Mouse (Mus musculus): Measurements from ENCODE around the gene Cox8a.

The Cox8a gene

GRCm38 (mm10) chr19:7223488-7223887, 6.1 kb upstream of the Cox8a start:
- DNase-seq (ENCODE audit: low spot score) = no peak

GRCm38 (mm10) chr19:7222196-7222595, 4.8 kb upstream of the Cox8a start:
- DNase-seq (ENCODE audit: low spot score) = no peak

GRCm38 (mm10) chr19:7218753-7219152, 1.3 kb upstream of the Cox8a start:
- DNase-seq (ENCODE audit: low spot score) = no peak

GRCm38 (mm10) chr19:7217926-7218267, 481 bp upstream of the Cox8a start:
- no peak for DNase-seq (ENCODE audit: low spot score)

GRCm38 (mm10) chr19:7214484-7214883, 2.9 kb downstream of the Cox8a start:
- no peak for DNase-seq (ENCODE audit: low spot score)

- DNase-seq (ENCODE audit: low spot score) = no peak
Observed at GRCm38 (mm10) chr19:7213010-7213409, 4.4 kb downstream of the Cox8a start.

GRCm38 (mm10) chr19:7212216-7212615, 5.2 kb downstream of the Cox8a start:
- no peak for DNase-seq (ENCODE audit: low spot score)

GRCm38 (mm10) chr19:7209907-7210646, 7.3 kb downstream of the Cox8a start:
- no peak for DNase-seq (ENCODE audit: low spot score)

GRCm38 (mm10) chr19:7205753-7206736, 11.4 kb downstream of the Cox8a start, which contains the start of gene Otub1:
Gene Otub1 (minus strand): TSS chr19:7206316.
- DNase-seq (ENCODE audit: low spot score) = peak; percentile 91

- no peak for DNase-seq (ENCODE audit: low spot score)
Observed at GRCm38 (mm10) chr19:7205326-7205725, 12.1 kb downstream of the Cox8a start.

- no peak for DNase-seq (ENCODE audit: low spot score)
Observed at GRCm38 (mm10) chr19:7204898-7205297, 12.5 kb downstream of the Cox8a start.

GRCm38 (mm10) chr19:7200427-7200826, 17.0 kb downstream of the Cox8a start:
- no peak for DNase-seq (ENCODE audit: low spot score)

- no peak for DNase-seq (ENCODE audit: low spot score)
Observed at GRCm38 (mm10) chr19:7199089-7199488, 18.3 kb downstream of the Cox8a start.

GRCm38 (mm10) chr19:7197445-7197844, 20.0 kb downstream of the Cox8a start:
- no peak for DNase-seq (ENCODE audit: low spot score)

GRCm38 (mm10) chr19:7196741-7197270, 20.6 kb downstream of the Cox8a start:
- no peak for DNase-seq (ENCODE audit: low spot score)

GRCm38 (mm10) chr19:7195900-7196728, 21.3 kb downstream of the Cox8a start:
- DNase-seq (ENCODE audit: low spot score) = peak; percentile 32

- no peak for DNase-seq (ENCODE audit: low spot score)
Observed at GRCm38 (mm10) chr19:7192561-7192967, 24.9 kb downstream of the Cox8a start.

GRCm38 (mm10) chr19:7191639-7192038, 25.8 kb downstream of the Cox8a start:
- DNase-seq (ENCODE audit: low spot score) = no peak

GRCm38 (mm10) chr19:7190986-7191385, 26.4 kb downstream of the Cox8a start:
- DNase-seq (ENCODE audit: low spot score) = no peak

- no peak for DNase-seq (ENCODE audit: low spot score)
Observed at GRCm38 (mm10) chr19:7189026-7189425, 28.4 kb downstream of the Cox8a start.

GRCm38 (mm10) chr19:7187157-7187556, 30.3 kb downstream of the Cox8a start:
- no peak for DNase-seq (ENCODE audit: low spot score)
